Mouse (Mus musculus): ENCODE measurements around the gene Pgap3.

GRCm38 (mm10) chr11:98345253-98345652 lies 55.0 kb downstream of the Pgap3 start:
- TF ChIP-seq CTCF (IDR thresholded peaks at IDR 0.05; ENCODE audit: extremely low read depth, insufficient read length, insufficient replicate concordance, low read depth, low read length) (peak; percentile 82), POLR2A (IDR thresholded peaks at IDR 0.05; ENCODE audit: low read depth, low read length) (no peak)
